Mouse (Mus musculus) forebrain, embryonic 11.5 days (tissue): ENCODE measurements around the gene Arhgap35. TPM values are rescaled to one million over a fixed set of nuclear protein-coding genes. Genes with fewer than 3 reads are reported as not detected.

Experiments
- ATAC-seq: fragments of 200-750 bp; cut with Nextera tagmentation; replicated peaks from 2 replicates; pipeline ENCODE4 v1.8.0; 2017; ENCODE audit warnings: moderate TSS enrichment; ENCODE audit not compliant: low FRiP score
- DNase-seq: peaks from one replicate; pipeline ENCODE4 v3.0.0-alpha.2; 2017; ENCODE audit warnings: low spot score
- H3K27ac ChIP-seq: fragments of 300-500 bp; sonication (generic); 2 replicates; pipeline ENCODE4 v1.5.1; 2014; ENCODE audit warnings: low read depth, low read length
- H3K27me3 ChIP-seq: fragments of 300-500 bp; sonication (generic); 2 replicates; pipeline ENCODE4 v1.6.1; 2014; ENCODE audit warnings: mild to moderate bottlenecking, low read length, mixed read lengths; ENCODE audit not compliant: control insufficient read depth, insufficient read depth
- H3K36me3 ChIP-seq: fragments of 300-500 bp; sonication (generic); 2 replicates; pipeline ENCODE4 v1.6.1; 2014; ENCODE audit warnings: mild to moderate bottlenecking, low read length, moderate library complexity, mixed read lengths; ENCODE audit not compliant: control insufficient read depth, insufficient read depth
- H3K4me1 ChIP-seq: fragments of 300-500 bp; sonication (generic); replicated peaks from 2 replicates; pipeline ENCODE4 v1.6.1; 2014; ENCODE audit warnings: low read length, mixed read lengths; ENCODE audit not compliant: control insufficient read depth, insufficient read depth
- H3K4me2 ChIP-seq: fragments of 300-500 bp; sonication (generic); 2 replicates; pipeline ENCODE4 v1.6.1; 2014; ENCODE audit warnings: low read depth, mild to moderate bottlenecking, low read length, moderate library complexity, mixed read lengths; ENCODE audit not compliant: severe bottlenecking
- H3K4me3 ChIP-seq: fragments of 300-500 bp; sonication (generic); 2 replicates; pipeline ENCODE4 v1.5.1; 2014; ENCODE audit warnings: low read depth, low read length
- H3K9ac ChIP-seq: fragments of 300-500 bp; sonication (generic); 2 replicates; pipeline ENCODE4 v1.6.1; 2014; ENCODE audit warnings: low read length
- H3K9me3 ChIP-seq: fragments of 300-500 bp; sonication (generic); 2 replicates; pipeline ENCODE4 v1.6.1; 2016; ENCODE audit warnings: low read length, mixed read lengths; ENCODE audit not compliant: control insufficient read depth
- WGBS: fragments of 180-500 bp; shearing (Covaris S2); extraction: QIAGEN DNeasy Blood & Tissue Kit; methylation state at CpG from one replicate; pipeline ENCODE4 v1.1.7; 2014; 5-methylcytosine and 5-hydroxymethylcytosine counted together
- polyA plus RNA-seq: library from polyadenylated mRNA; unstranded; fragments of >200 nt; fragmentation: Nextera tagmentation; extraction: Ambion mirVana; gene quantifications from 2 replicates; pipeline ENCODE4 v1.2.1, GENCODE M21; 2014

Arhgap35 gene
- polyA plus RNA-seq, 1 experiment from 2014 or later, result 45.2 TPM

- H3K9me3 ChIP-seq, result no peaks in the 10 kb centered on the region
- no peak overlapping the region for H3K4me3 ChIP-seq
- ATAC-seq (no peak), DNase-seq (no peak)
- peaks cover 14% of the 10 kb centered on the region for H3K36me3 ChIP-seq
- no peak overlapping the region for H3K4me2 ChIP-seq
- no peak overlapping the region for H3K9ac ChIP-seq
- WGBS, result 53% methylated on average over 9 of the region's 9 CpGs
- H3K27me3 ChIP-seq, result no peaks in the 10 kb centered on the region
- H3K4me1 ChIP-seq, result 0 out of 2 replicates have a peak, but pooled peaks cover 4% of the 10 kb centered on the region
- no peak overlapping the region for H3K27ac ChIP-seq
Measured at GRCm38 (mm10) chr7:16557783-16558538, 56.8 kb downstream of the Arhgap35 start.

GRCm38 (mm10) chr7:16557251-16557650, 57.5 kb downstream of the Arhgap35 start:
- WGBS, result 46% methylated on average over 4 of the region's 4 CpGs
- Histone ChIP-seq H3K36me3 (peaks cover 7% of the 10 kb centered on the region), H3K4me2 (no peak overlapping the region), H3K4me3 (no peak overlapping the region), H3K27me3 (no peaks in the 10 kb centered on the region), H3K9ac (no peak overlapping the region), H3K4me1 (0 out of 2 replicates have a peak, but pooled peaks cover 4% of the 10 kb centered on the region), H3K27ac (no peak overlapping the region), H3K9me3 (no peaks in the 10 kb centered on the region)
- ATAC-seq (no peak), DNase-seq (no peak)

GRCm38 (mm10) chr7:16554215-16554614, 60.6 kb downstream of the Arhgap35 start:
- Histone ChIP-seq H3K4me1 (0 out of 2 replicates have a peak, but pooled peaks cover 4% of the 10 kb centered on the region), H3K9ac (no peak overlapping the region), H3K4me2 (no peak overlapping the region), H3K36me3 (no peaks in the 10 kb centered on the region), H3K27me3 (no peaks in the 10 kb centered on the region), H3K27ac (no peak overlapping the region), H3K9me3 (no peaks in the 10 kb centered on the region), H3K4me3 (no peak overlapping the region)
- ATAC-seq, result no peak
- 89% methylated on average over 3 of the region's 3 CpGs for WGBS
- DNase-seq, result no peak

GRCm38 (mm10) chr7:16551581-16551980, 63.2 kb downstream of the Arhgap35 start:
- Histone ChIP-seq H3K4me1 (no peaks in the 10 kb centered on the region), H3K4me2 (no peak overlapping the region), H3K27me3 (no peaks in the 10 kb centered on the region), H3K36me3 (no peaks in the 10 kb centered on the region; the same call in 1 of the 2 replicates), H3K27ac (no peak overlapping the region), H3K4me3 (no peak overlapping the region), H3K9ac (no peak overlapping the region), H3K9me3 (no peaks in the 10 kb centered on the region)
- ATAC-seq (no peak), DNase-seq (no peak)
- WGBS, result 88% methylated on average over 1 of the region's 1 CpGs

- DNase-seq, result no peak
- no peak overlapping the region for H3K4me3 ChIP-seq
- no peak overlapping the region for H3K27ac ChIP-seq
- H3K36me3 ChIP-seq, result peaks cover 2% of the 10 kb centered on the region; the same call in 1 of the 2 replicates
- H3K4me2 ChIP-seq, result no peak overlapping the region
- H3K4me1 ChIP-seq, result no peaks in the 10 kb centered on the region
- no peaks in the 10 kb centered on the region for H3K9me3 ChIP-seq
- H3K27me3 ChIP-seq, result no peaks in the 10 kb centered on the region
- no peak overlapping the region for H3K9ac ChIP-seq
- ATAC-seq, result no peak
- 95% methylated on average over 1 of the region's 1 CpGs for WGBS
Measured at GRCm38 (mm10) chr7:16549299-16549698, 65.5 kb downstream of the Arhgap35 start.

GRCm38 (mm10) chr7:16544770-16545169, 70.0 kb downstream of the Arhgap35 start:
- no peak overlapping the region for H3K4me2 ChIP-seq
- no peak for DNase-seq
- H3K9ac ChIP-seq, result no peak overlapping the region
- H3K4me3 ChIP-seq, result no peak overlapping the region
- H3K27ac ChIP-seq, result no peak overlapping the region
- 74% methylated on average over 8 of the region's 8 CpGs for WGBS
- peaks cover 2% of the 10 kb centered on the region; the same call in 1 of the 2 replicates for H3K36me3 ChIP-seq
- no peaks in the 10 kb centered on the region for H3K27me3 ChIP-seq
- no peaks in the 10 kb centered on the region for H3K4me1 ChIP-seq
- ATAC-seq, result no peak
- no peaks in the 10 kb centered on the region for H3K9me3 ChIP-seq

GRCm38 (mm10) chr7:16537220-16537903, 77.4 kb downstream of the Arhgap35 start:
- Histone ChIP-seq H3K27me3 (no peaks in the 10 kb centered on the region), H3K27ac (no peak overlapping the region), H3K4me3 (no peak overlapping the region), H3K9ac (no peak overlapping the region), H3K4me2 (no peak overlapping the region), H3K4me1 (no peaks in the 10 kb centered on the region), H3K36me3 (no peaks in the 10 kb centered on the region), H3K9me3 (no peaks in the 10 kb centered on the region)
- ATAC-seq (no peak), DNase-seq (no peak)
- WGBS, result 86% methylated on average over 5 of the region's 5 CpGs

GRCm38 (mm10) chr7:16525995-16526394, 88.8 kb downstream of the Arhgap35 start:
- H3K9ac ChIP-seq, result no peak overlapping the region
- H3K36me3 ChIP-seq, result no peaks in the 10 kb centered on the region
- no peak overlapping the region for H3K4me2 ChIP-seq
- no peak overlapping the region for H3K4me3 ChIP-seq
- H3K9me3 ChIP-seq, result no peaks in the 10 kb centered on the region
- no peaks in the 10 kb centered on the region for H3K4me1 ChIP-seq
- no peak overlapping the region for H3K27ac ChIP-seq
- H3K27me3 ChIP-seq, result no peaks in the 10 kb centered on the region
- DNase-seq (no peak), ATAC-seq (no peak)
- 88% methylated on average over 2 of the region's 2 CpGs for WGBS
